Mouse (Mus musculus): Measurements from ENCODE around the gene Napsa. TPM values are rescaled to one million over a fixed set of nuclear protein-coding genes. Genes with fewer than 3 reads are reported as not detected.

Napsa gene
- polyA plus RNA-seq, 1 experiment: 0.26 TPM

- TF ChIP-seq CTCF (IDR thresholded peaks at IDR 0.05; ENCODE audit: borderline replicate concordance, insufficient read depth, low read depth, low read length) (no peak), POLR2A (IDR thresholded peaks at IDR 0.05; ENCODE audit: borderline replicate concordance, insufficient read depth, low read length) (no peak)
- Histone ChIP-seq H3K4me1 (ENCODE audit: control insufficient read depth, insufficient read depth, low read length) (no peaks in the 10 kb centered on the region), H3K4me3 (replicated peaks; ENCODE audit: insufficient read depth, low read depth, low read length) (no peak overlapping the region), H3K27me3 (ENCODE audit: control insufficient read depth, insufficient read depth, low read length) (no peaks in the 10 kb centered on the region), H3K27ac (ENCODE audit: insufficient read depth, low read length) (no peak overlapping the region)
- no peak for DNase-seq
- 84% methylated on average over 3 of the region's 3 CpGs for WGBS
Observed at GRCm38 (mm10) chr7:44530507-44530906, 41.7 kb upstream of the Napsa start.

- H3K4me3 ChIP-seq (replicated peaks; ENCODE audit: insufficient read depth, low read depth, low read length): no peak overlapping the region
- peaks cover 3% of the 10 kb centered on the region for H3K4me1 ChIP-seq (ENCODE audit: control insufficient read depth, insufficient read depth, low read length)
- no peak for DNase-seq
- H3K27me3 ChIP-seq (ENCODE audit: control insufficient read depth, insufficient read depth, low read length): no peaks in the 10 kb centered on the region
- WGBS: 56% methylated on average over 5 of the region's 5 CpGs
- H3K27ac ChIP-seq (ENCODE audit: insufficient read depth, low read length): no peak overlapping the region
- TF ChIP-seq CTCF (IDR thresholded peaks at IDR 0.05; ENCODE audit: borderline replicate concordance, insufficient read depth, low read depth, low read length) (no peak), POLR2A (IDR thresholded peaks at IDR 0.05; ENCODE audit: borderline replicate concordance, insufficient read depth, low read length) (no peak)
Observed at GRCm38 (mm10) chr7:44531207-44531606, 41.0 kb upstream of the Napsa start.

- no peak within 1 kb of the TSS for H3K27ac ChIP-seq (ENCODE audit: insufficient read depth, low read length)
- DNase-seq: no peak
- 77% methylated on average over 4 of the region's 4 CpGs for WGBS
- H3K4me3 ChIP-seq (replicated peaks; ENCODE audit: insufficient read depth, low read depth, low read length): no peak within 1 kb of the TSS
- TF ChIP-seq CTCF (IDR thresholded peaks at IDR 0.05; ENCODE audit: borderline replicate concordance, insufficient read depth, low read depth, low read length) (no peak), POLR2A (IDR thresholded peaks at IDR 0.05; ENCODE audit: borderline replicate concordance, insufficient read depth, low read length) (no peak)
- H3K27me3 ChIP-seq (ENCODE audit: control insufficient read depth, insufficient read depth, low read length): no peaks in the 10 kb centered on the region
- H3K4me1 ChIP-seq (ENCODE audit: control insufficient read depth, insufficient read depth, low read length): peaks cover 12% of the 10 kb centered on the region
Observed at GRCm38 (mm10) chr7:44531946-44532732, 40.0 kb upstream of the Napsa start, which contains the start of gene Spib. TSS of gene Spib (minus strand) at chr7:44532071.

- no peaks in the 10 kb centered on the region for H3K27me3 ChIP-seq (ENCODE audit: control insufficient read depth, insufficient read depth, low read length)
- WGBS: 85% methylated on average over 29 of the region's 29 CpGs
- H3K4me1 ChIP-seq (ENCODE audit: control insufficient read depth, insufficient read depth, low read length): peaks cover 22% of the 10 kb centered on the region
- TF ChIP-seq POLR2A (IDR thresholded peaks at IDR 0.05; ENCODE audit: borderline replicate concordance, insufficient read depth, low read length) (no peak), CTCF (IDR thresholded peaks at IDR 0.05; ENCODE audit: borderline replicate concordance, insufficient read depth, low read depth, low read length) (no peak)
- H3K27ac ChIP-seq (ENCODE audit: insufficient read depth, low read length): no peak overlapping the region
- H3K4me3 ChIP-seq (replicated peaks; ENCODE audit: insufficient read depth, low read depth, low read length): no peak overlapping the region
- DNase-seq: no peak
Observed at GRCm38 (mm10) chr7:44532918-44533745, 39.0 kb upstream of the Napsa start.

GRCm38 (mm10) chr7:44533746-44534045, 38.5 kb upstream of the Napsa start:
- 78% methylated on average over 12 of the region's 12 CpGs for WGBS
- no peak overlapping the region for H3K4me3 ChIP-seq (replicated peaks; ENCODE audit: insufficient read depth, low read depth, low read length)
- TF ChIP-seq POLR2A (IDR thresholded peaks at IDR 0.05; ENCODE audit: borderline replicate concordance, insufficient read depth, low read length): no peak
- no peak for TF ChIP-seq CTCF (IDR thresholded peaks at IDR 0.05; ENCODE audit: borderline replicate concordance, insufficient read depth, low read depth, low read length)
- H3K27me3 ChIP-seq (ENCODE audit: control insufficient read depth, insufficient read depth, low read length): no peaks in the 10 kb centered on the region
- peaks cover 27% of the 10 kb centered on the region for H3K4me1 ChIP-seq (ENCODE audit: control insufficient read depth, insufficient read depth, low read length)
- no peak for DNase-seq
- no peak overlapping the region for H3K27ac ChIP-seq (ENCODE audit: insufficient read depth, low read length)

- H3K27me3 ChIP-seq (ENCODE audit: control insufficient read depth, insufficient read depth, low read length): no peaks in the 10 kb centered on the region
- TF ChIP-seq POLR2A (IDR thresholded peaks at IDR 0.05; ENCODE audit: borderline replicate concordance, insufficient read depth, low read length) (no peak), CTCF (IDR thresholded peaks at IDR 0.05; ENCODE audit: borderline replicate concordance, insufficient read depth, low read depth, low read length) (no peak)
- no peak overlapping the region for H3K4me3 ChIP-seq (replicated peaks; ENCODE audit: insufficient read depth, low read depth, low read length)
- no peak overlapping the region for H3K27ac ChIP-seq (ENCODE audit: insufficient read depth, low read length)
- 80% methylated on average over 13 of the region's 13 CpGs for WGBS
- DNase-seq: no peak
- peaks cover 27% of the 10 kb centered on the region for H3K4me1 ChIP-seq (ENCODE audit: control insufficient read depth, insufficient read depth, low read length)
Observed at GRCm38 (mm10) chr7:44534242-44534641, 37.9 kb upstream of the Napsa start.

GRCm38 (mm10) chr7:44534656-44535441, 37.3 kb upstream of the Napsa start:
- no peaks in the 10 kb centered on the region for H3K27me3 ChIP-seq (ENCODE audit: control insufficient read depth, insufficient read depth, low read length)
- no peak for TF ChIP-seq POLR2A (IDR thresholded peaks at IDR 0.05; ENCODE audit: borderline replicate concordance, insufficient read depth, low read length)
- TF ChIP-seq CTCF (IDR thresholded peaks at IDR 0.05; ENCODE audit: borderline replicate concordance, insufficient read depth, low read depth, low read length): no peak

More at GRCm38 (mm10) chr7:44534656-44535441, 37.3 kb upstream of the Napsa start:
- Histone ChIP-seq H3K27ac (ENCODE audit: insufficient read depth, low read length) (no peak overlapping the region), H3K4me1 (ENCODE audit: control insufficient read depth, insufficient read depth, low read length) (peaks cover 27% of the 10 kb centered on the region), H3K4me3 (replicated peaks; ENCODE audit: insufficient read depth, low read depth, low read length) (no peak overlapping the region)
- no peak for DNase-seq
- WGBS: 85% methylated on average over 19 of the region's 19 CpGs

Data from cerebellum, adult 2 months (tissue).